Mouse (Mus musculus) stomach, embryonic 15.5 days (tissue): ENCODE results near the gene Snupn. TPM values are rescaled to one million over a fixed set of nuclear protein-coding genes. Genes with fewer than 3 reads are reported as not detected.
"Not testable (repeated sequence)": the region's sequence is repeated elsewhere in the genome, so short reads cannot be mapped to it uniquely, and the experiment has no call there.

Source experiments
- ATAC-seq: fragments of 200-750 bp; cut with Nextera tagmentation; 2 replicates; pipeline ENCODE4 v1.8.0; 2017; ENCODE audit warnings: low read depth, moderate number of reproducible peaks, moderate TSS enrichment; ENCODE audit not compliant: insufficient read depth, low FRiP score
- H3K27ac ChIP-seq: fragments of 300-500 bp; sonication (generic); 2 replicates; pipeline ENCODE4 v1.5.1; 2015; ENCODE audit warnings: mild to moderate bottlenecking, inconsistent platforms
- H3K27me3 ChIP-seq: fragments of 300-500 bp; sonication (generic); replicated peaks from 2 replicates; pipeline ENCODE4 v1.6.1; 2015; ENCODE audit warnings: inconsistent platforms
- H3K36me3 ChIP-seq: fragments of 300-500 bp; sonication (generic); 2 replicates; pipeline ENCODE4 v1.6.1; 2015; ENCODE audit warnings: inconsistent platforms
- H3K4me1 ChIP-seq: fragments of 300-500 bp; sonication (generic); 2 replicates; pipeline ENCODE4 v1.6.1; 2015; ENCODE audit warnings: inconsistent platforms
- H3K4me2 ChIP-seq: fragments of 300-500 bp; sonication (generic); 2 replicates; pipeline ENCODE4 v1.6.1; 2015; ENCODE audit warnings: mild to moderate bottlenecking, inconsistent platforms
- H3K4me3 ChIP-seq: fragments of 300-500 bp; sonication (generic); replicated peaks from 2 replicates; pipeline ENCODE4 v1.5.1; 2015; ENCODE audit warnings: inconsistent platforms
- H3K9ac ChIP-seq: fragments of 300-500 bp; sonication (generic); 2 replicates; pipeline ENCODE4 v1.6.1; 2015; ENCODE audit warnings: inconsistent platforms
- H3K9me3 ChIP-seq: fragments of 300-500 bp; sonication (generic); 2 replicates; pipeline ENCODE4 v1.6.1; 2016; ENCODE audit warnings: inconsistent platforms
- WGBS: fragments of 180-500 bp; shearing (Covaris S2); methylation state at CpG from one replicate; pipeline ENCODE4 v1.1.7; 2015; 5-methylcytosine and 5-hydroxymethylcytosine counted together
- polyA plus RNA-seq: library from polyadenylated mRNA; unstranded; fragments of >200 nt; fragmentation: Nextera tagmentation; extraction: Ambion mirVana; gene quantifications from 2 replicates; pipeline ENCODE4 v1.2.1, GENCODE M21; 2015

Gene Snupn
- 18.5 and 19.0 TPM in 2 replicates for polyA plus RNA-seq

GRCm38 (mm10) chr9:56950414-56951400 lies at the start of gene Snupn:
Gene Snupn (plus strand): TSS chr9:56950878.
- ATAC-seq = peak; percentile 100
- peak within 1 kb of the TSS; percentile 47 for H3K9ac ChIP-seq

GRCm38 (mm10) chr9:56901187-56901586 lies 49.5 kb upstream of the Snupn start:
- no peak overlapping the region for H3K4me3 ChIP-seq
- peak overlapping the region; percentile 74 for H3K27ac ChIP-seq
- no peak overlapping the region for H3K4me2 ChIP-seq
- H3K4me1 ChIP-seq = no peaks in the 10 kb centered on the region
- H3K9me3 ChIP-seq = no peaks in the 10 kb centered on the region
- 51% methylated on average over 8 of the region's 8 CpGs for WGBS
- H3K36me3 ChIP-seq = no peaks in the 10 kb centered on the region
- H3K27me3 ChIP-seq = no peaks in the 10 kb centered on the region
- peak; percentile 85 for ATAC-seq
- H3K9ac ChIP-seq = no peak overlapping the region

More at GRCm38 (mm10) chr9:56950414-56951400, at the start of gene Snupn:
- no peaks in the 10 kb centered on the region for H3K36me3 ChIP-seq
- H3K27ac ChIP-seq = peak within 1 kb of the TSS; percentile 59
- no peaks in the 10 kb centered on the region for H3K27me3 ChIP-seq
- WGBS = under 1% methylated on average over 50 of the region's 50 CpGs
- H3K4me3 ChIP-seq = peak within 1 kb of the TSS; percentile 67
- peaks cover 5% of the 10 kb centered on the region; the same call in 1 of the 2 replicates for H3K4me1 ChIP-seq
- peak within 1 kb of the TSS; percentile 78 for H3K4me2 ChIP-seq
- H3K9me3 ChIP-seq = no peaks in the 10 kb centered on the region

- no peaks in the 10 kb centered on the region for H3K27me3 ChIP-seq
- no peak overlapping the region for H3K4me2 ChIP-seq
- 89% methylated on average over 3 of the region's 3 CpGs for WGBS
- H3K9ac ChIP-seq = no peak overlapping the region
- no peaks in the 10 kb centered on the region for H3K36me3 ChIP-seq
- H3K4me1 ChIP-seq = 0 out of 2 replicates have a peak, but pooled peaks cover 3% of the 10 kb centered on the region
- no peaks in the 10 kb centered on the region for H3K9me3 ChIP-seq
- ATAC-seq = no peak
- H3K27ac ChIP-seq = no peak overlapping the region
- H3K4me3 ChIP-seq = no peak overlapping the region
These were observed 47.0 kb upstream of the Snupn start for GRCm38 (mm10) chr9:56903662-56904061.

GRCm38 (mm10) chr9:56907549-56907948 lies 43.1 kb upstream of the Snupn start:
- Histone ChIP-seq H3K27me3 (no peaks in the 10 kb centered on the region), H3K27ac (peak overlapping the region; percentile 33; the same call in 1 of the 2 replicates), H3K36me3 (no peaks in the 10 kb centered on the region), H3K4me1 (peaks cover 3% of the 10 kb centered on the region; the same call in 1 of the 2 replicates), H3K9ac (no peak overlapping the region), H3K9me3 (no peaks in the 10 kb centered on the region), H3K4me3 (no peak overlapping the region), H3K4me2 (no peak overlapping the region)
- WGBS = 64% methylated on average over 9 of the region's 9 CpGs
- ATAC-seq = peak; percentile 58

- not testable (repeated sequence) for H3K4me2 ChIP-seq, H3K27ac ChIP-seq, H3K36me3 ChIP-seq, H3K9me3 ChIP-seq, H3K9ac ChIP-seq, H3K4me1 ChIP-seq, H3K27me3 ChIP-seq, ATAC-seq, H3K4me3 ChIP-seq
- 39% methylated on average over 4 of the region's 4 CpGs for WGBS
These were observed 40.7 kb upstream of the Snupn start for GRCm38 (mm10) chr9:56909991-56910390.

GRCm38 (mm10) chr9:56911017-56911416 lies 39.7 kb upstream of the Snupn start:
- Histone ChIP-seq H3K4me3 (no peak overlapping the region), H3K4me1 (peaks cover 3% of the 10 kb centered on the region; the same call in 1 of the 2 replicates), H3K4me2 (no peak overlapping the region), H3K9me3 (no peaks in the 10 kb centered on the region), H3K36me3 (no peaks in the 10 kb centered on the region), H3K27ac (no peak overlapping the region), H3K9ac (no peak overlapping the region), H3K27me3 (no peaks in the 10 kb centered on the region)
- WGBS = 21% methylated on average over 1 of the region's 1 CpGs
- ATAC-seq = no peak

- H3K4me2 ChIP-seq = no peak overlapping the region
- WGBS = 66% methylated on average over 9 of the region's 9 CpGs
- no peaks in the 10 kb centered on the region for H3K9me3 ChIP-seq
- no peak overlapping the region for H3K9ac ChIP-seq
- no peak for ATAC-seq
- H3K27ac ChIP-seq = no peak overlapping the region
- H3K4me1 ChIP-seq = no peaks in the 10 kb centered on the region; the same call in 1 of the 2 replicates
- no peak overlapping the region for H3K4me3 ChIP-seq
- H3K27me3 ChIP-seq = no peaks in the 10 kb centered on the region
- H3K36me3 ChIP-seq = peaks cover 23% of the 10 kb centered on the region
These were observed 36.7 kb upstream of the Snupn start for GRCm38 (mm10) chr9:56913991-56914390.

- no peaks in the 10 kb centered on the region for H3K27me3 ChIP-seq
- 75% methylated on average over 1 of the region's 1 CpGs for WGBS
- H3K27ac ChIP-seq = no peak overlapping the region
- H3K4me1 ChIP-seq = no peaks in the 10 kb centered on the region
- H3K36me3 ChIP-seq = peaks cover 25% of the 10 kb centered on the region
- ATAC-seq = no peak
- no peaks in the 10 kb centered on the region for H3K9me3 ChIP-seq
- H3K9ac ChIP-seq = no peak overlapping the region
- H3K4me3 ChIP-seq = no peak overlapping the region
- no peak overlapping the region for H3K4me2 ChIP-seq
These were observed 35.6 kb upstream of the Snupn start for GRCm38 (mm10) chr9:56915116-56915515.

- H3K9ac ChIP-seq = no peak overlapping the region
- WGBS = 72% methylated on average over 5 of the region's 5 CpGs
These were observed 34.8 kb upstream of the Snupn start for GRCm38 (mm10) chr9:56915695-56916410.

GRCm38 (mm10) chr9:56917131-56917530 lies 33.5 kb upstream of the Snupn start:
- 85% methylated on average over 2 of the region's 2 CpGs for WGBS
- Histone ChIP-seq H3K27ac (no peak overlapping the region), H3K4me3 (no peak overlapping the region), H3K4me1 (no peaks in the 10 kb centered on the region), H3K9ac (no peak overlapping the region), H3K36me3 (peaks cover 33% of the 10 kb centered on the region), H3K4me2 (no peak overlapping the region), H3K27me3 (no peaks in the 10 kb centered on the region), H3K9me3 (no peaks in the 10 kb centered on the region)
- no peak for ATAC-seq

More at GRCm38 (mm10) chr9:56915695-56916410, 34.8 kb upstream of the Snupn start:
- ATAC-seq = no peak
- H3K4me3 ChIP-seq = no peak overlapping the region
- peaks cover 28% of the 10 kb centered on the region for H3K36me3 ChIP-seq
- no peaks in the 10 kb centered on the region for H3K27me3 ChIP-seq
- H3K27ac ChIP-seq = no peak overlapping the region
- no peaks in the 10 kb centered on the region for H3K9me3 ChIP-seq
- H3K4me2 ChIP-seq = no peak overlapping the region
- H3K4me1 ChIP-seq = no peaks in the 10 kb centered on the region

- Histone ChIP-seq H3K36me3 (peaks cover 33% of the 10 kb centered on the region), H3K4me3 (no peak overlapping the region), H3K27me3 (no peaks in the 10 kb centered on the region), H3K9ac (no peak overlapping the region), H3K4me1 (peaks cover 9% of the 10 kb centered on the region), H3K4me2 (no peak overlapping the region), H3K27ac (no peak overlapping the region), H3K9me3 (no peaks in the 10 kb centered on the region)
- WGBS = 93% methylated on average over 13 of the region's 13 CpGs
- no peak for ATAC-seq
These were observed 32.2 kb upstream of the Snupn start for GRCm38 (mm10) chr9:56918466-56918865.
